In genomic region chr5:38346646-38347432, GRCm38 (mm10) we compare ENCODE assay signal across 10 mouse cellular contexts. TPM values are rescaled to one million over a fixed set of nuclear protein-coding genes. Genes with fewer than 3 reads are reported as not detected.
DNase-seq lines count a peak whose midpoint lies in the region; ATAC-seq and TF ChIP-seq lines count a peak whose summit lies in the region.
"Had no signal": no experiment of that assay in that cellular context is flagged by ENCODE, and none has a peak within 500 bp of the region (broad histone marks: within the 10 kb centered on the region; RNA-seq: fewer than 3 reads in every experiment).

No protein-coding gene starts in this region.

- DNase-seq in heart, embryonic 10.5 days (ENCODE audit: low spot score), result peak; percentile 78
- DNase-seq in heart, adult 2 months, result no peak
- peak; percentile 63 for DNase-seq in 3T3-L1 (ENCODE audit: low read depth, low spot score)
- peak; percentile 74 for DNase-seq in adrenal gland, postnatal 10 days
- peak; percentile 66 for DNase-seq in limb, embryonic 11.5 days (ENCODE audit: low spot score)
- no peak for DNase-seq in spleen, adult 12 weeks (ENCODE audit: low spot score)
- DNase-seq in left cerebral cortex, adult 18-20 months (ENCODE audit: low spot score in 2 of 2), result no peak

- H3K4me1 ChIP-seq in heart, embryonic 10.5 days, result no peaks in the 10 kb centered on the region
- H3K4me1 ChIP-seq in heart, adult 2 months (ENCODE audit: control insufficient read depth, insufficient read depth, low read length), result no peaks in the 10 kb centered on the region
- no peaks in the 10 kb centered on the region for H3K4me1 ChIP-seq in limb, embryonic 11.5 days (ENCODE audit: control insufficient read depth, insufficient read depth, low read length)

- H3K9ac ChIP-seq in heart, adult 2 months (ENCODE audit: low read depth, low read length), result no peak overlapping the region
- H3K9ac ChIP-seq in limb, embryonic 11.5 days (ENCODE audit: low read length), result no peak overlapping the region
- H3K9ac ChIP-seq: midbrain, embryonic 12.5 days had no signal

- H3K4me3 ChIP-seq in heart, embryonic 10.5 days, result no peak overlapping the region
- H3K4me3 ChIP-seq in heart, adult 2 months, result no peak overlapping the region
- no peak overlapping the region for H3K4me3 ChIP-seq in limb, embryonic 11.5 days (ENCODE audit: low read depth, low read length)
- H3K4me3 ChIP-seq: midbrain, embryonic 12.5 days had no signal

- no peak for ATAC-seq in limb, embryonic 11.5 days (ENCODE audit: insufficient number of reproducible peaks, low FRiP score, low TSS enrichment, low read depth)
- ATAC-seq in erythroid progenitor cell, adult 5-6 weeks (replicated peaks; ENCODE audit: low FRiP score, poor library complexity, severe bottlenecking), result no peak

- H3K9me3 ChIP-seq in heart, embryonic 10.5 days, result no peaks in the 10 kb centered on the region
- no peaks in the 10 kb centered on the region for H3K9me3 ChIP-seq in limb, embryonic 11.5 days (ENCODE audit: control insufficient read depth, low read length)
- H3K9me3 ChIP-seq: midbrain, embryonic 12.5 days had no signal

- H3K27ac ChIP-seq in heart, embryonic 10.5 days, result no peak overlapping the region
- no peak overlapping the region for H3K27ac ChIP-seq in heart, adult 2 months
- no peak overlapping the region for H3K27ac ChIP-seq in limb, embryonic 11.5 days (replicated peaks; ENCODE audit: low read depth, low read length)
- H3K27ac ChIP-seq: midbrain, embryonic 12.5 days had no signal

- no peaks in the 10 kb centered on the region for H3K79me2 ChIP-seq in heart, adult 2 months (replicated peaks; ENCODE audit: control insufficient read depth, insufficient read depth, low read length)

- no peak for TF ChIP-seq CTCF in heart, adult 2 months (IDR thresholded peaks at IDR 0.05)

- H3K4me2 ChIP-seq in limb, embryonic 11.5 days (ENCODE audit: low read depth, severe bottlenecking), result no peak overlapping the region
- H3K4me2 ChIP-seq: midbrain, embryonic 12.5 days had no signal

- no peaks in the 10 kb centered on the region for H3K36me3 ChIP-seq in heart, embryonic 10.5 days
- H3K36me3 ChIP-seq in heart, adult 2 months (ENCODE audit: control insufficient read depth, insufficient read depth, low read length), result no peaks in the 10 kb centered on the region
- H3K36me3 ChIP-seq in limb, embryonic 11.5 days (ENCODE audit: control insufficient read depth, insufficient read depth, low read length), result no peaks in the 10 kb centered on the region
- H3K36me3 ChIP-seq: midbrain, embryonic 12.5 days had no signal

- intact Hi-C loops in heart, adult 2 months (cut with DNase I), result no loop called here

- H3K27me3 ChIP-seq in heart, embryonic 10.5 days (ENCODE audit: insufficient read depth, poor library complexity, severe bottlenecking), result no peaks in the 10 kb centered on the region
- no peaks in the 10 kb centered on the region for H3K27me3 ChIP-seq in heart, adult 2 months (ENCODE audit: control insufficient read depth, insufficient read depth, low read length)
- H3K27me3 ChIP-seq in limb, embryonic 11.5 days (ENCODE audit: control insufficient read depth, insufficient read depth, low read length), result no peaks in the 10 kb centered on the region
- H3K27me3 ChIP-seq: midbrain, embryonic 12.5 days had no signal

- WGBS in heart, embryonic 10.5 days, result 35% methylated on average over 10 of the region's 10 CpGs
- 23% methylated on average over 10 of the region's 10 CpGs for WGBS in heart, adult 2 months
- WGBS in limb, embryonic 11.5 days, result 33% methylated on average over 10 of the region's 10 CpGs

- no peak for TF ChIP-seq EP300 in heart, adult 2 months (IDR thresholded peaks at IDR 0.05; ENCODE audit: insufficient read depth, low read depth, low read length)

- no peak for TF ChIP-seq POLR2A in heart, adult 2 months (IDR thresholded peaks at IDR 0.05; ENCODE audit: insufficient read depth, low read depth, low read length)

RNA-seq across cellular contexts. Expression of gene Drd5, which starts 27.7 kb away (rescaled TPM):
- polyA plus RNA-seq in heart, embryonic 10.5 days (2016; fragmentation: Nextera tagmentation; extraction: Ambion mirVana), result not detected in 2 replicates
- not detected for total RNA-seq in heart, adult 2 months (2021)
- polyA plus RNA-seq in heart, adult 2 months (2012; rRNA removed), result not detected in 2 replicates
- not detected for total RNA-seq in adrenal gland, postnatal 10 days (2021)
- polyA plus RNA-seq in limb, embryonic 11.5 days (2014; fragmentation: Nextera tagmentation; extraction: Ambion mirVana), result not detected in 2 replicates
- not detected in 2 replicates for total RNA-seq in erythroid progenitor cell, adult 5-6 weeks (2015; ENCODE audit: low replicate concordance)
- total RNA-seq in erythroid progenitor cell, adult 5-6 weeks (2017; ENCODE audit: low replicate concordance), result not detected in 2 replicates
- total RNA-seq in left cerebral cortex, adult 18-20 months (2021), result 1 to 10 TPM; 1.4 to 2.0 TPM
- polyA plus RNA-seq: gonadal fat pad, adult 2 months had no signal

Comparison
In these comparisons a context has a peak if more than half of its experiments do, and no peak if none do; other contexts are left out.
1. DNase-seq: peak in heart, embryonic 10.5 days (single experiment), 3T3-L1 (single experiment), adrenal gland, postnatal 10 days (single experiment) and limb, embryonic 11.5 days (single experiment); none in heart, adult 2 months (0 of 2), spleen, adult 12 weeks (single experiment) and left cerebral cortex, adult 18-20 months (0 of 2).